Mouse (Mus musculus): Measurements from ENCODE around the gene Ralgapb. TPM values are rescaled to one million over a fixed set of nuclear protein-coding genes. Genes with fewer than 3 reads are reported as not detected.

Gene Ralgapb
- polyA plus RNA-seq, 1 experiment from 2014 or later = 28.0 TPM

DNA sequence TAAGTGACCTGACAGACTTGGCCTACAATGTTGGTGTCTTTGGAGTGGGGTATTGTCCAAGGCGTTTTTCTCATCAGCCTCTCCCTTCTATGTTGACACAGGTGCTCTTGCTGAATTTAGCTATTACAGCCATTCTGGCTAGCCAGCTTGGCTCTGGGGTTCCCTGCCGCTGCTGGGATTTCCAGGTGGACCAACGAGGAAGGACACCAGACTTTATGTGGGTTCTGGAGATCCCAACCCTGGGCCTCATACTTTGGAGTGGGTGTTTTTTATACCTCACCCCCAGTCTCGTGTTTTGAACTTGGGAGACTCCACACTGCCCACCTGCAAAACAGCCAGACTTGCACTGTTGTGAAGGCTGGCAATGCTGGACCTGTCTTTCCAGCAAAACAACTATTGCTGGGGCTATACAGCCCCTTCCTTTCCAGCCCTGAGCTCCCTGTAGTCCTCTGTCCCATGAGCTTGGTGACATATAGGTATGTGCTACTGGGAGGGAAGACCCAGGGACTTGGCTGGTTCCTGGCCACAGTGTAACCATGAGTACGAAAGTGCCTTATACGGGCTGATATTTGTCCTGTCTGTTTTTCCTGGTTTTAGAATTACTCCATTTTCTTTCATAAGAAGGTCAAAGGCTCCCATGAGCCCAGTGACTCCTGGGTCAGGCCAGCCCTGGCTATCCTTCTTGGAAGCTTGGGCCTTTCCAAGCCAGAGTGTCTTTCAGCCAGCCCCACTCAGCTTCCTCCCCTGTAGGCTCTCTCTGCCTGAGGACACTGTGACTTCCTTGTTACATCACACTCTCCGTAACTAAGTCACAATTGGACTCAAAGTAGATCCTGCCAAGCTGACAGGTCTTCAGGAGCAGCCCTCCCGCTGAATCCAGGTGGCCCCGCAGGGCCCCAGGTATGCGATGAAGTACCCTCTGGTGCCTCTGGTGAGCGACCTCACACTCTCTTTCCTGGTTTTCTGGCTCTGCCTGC, 92.5 kb downstream of the Ralgapb start, which contains the start of gene Adig:
Gene Adig (plus strand): TSS at position 777 of the 977 bp plus-strand sequence.
- 79% methylated on average over 11 of the region's 11 CpGs for WGBS
- no peak for ATAC-seq (replicated peaks)
- H3K4me2 ChIP-seq = no peak within 1 kb of the TSS
- H3K27ac ChIP-seq = no peak within 1 kb of the TSS
- H3K27me3 ChIP-seq (replicated peaks) = no peaks in the 10 kb centered on the region
- H3K4me3 ChIP-seq = no peak within 1 kb of the TSS
- H3K4me1 ChIP-seq = no peaks in the 10 kb centered on the region
- no peaks in the 10 kb centered on the region; the same call in 1 of the 2 replicates for H3K36me3 ChIP-seq (replicated peaks)
- no peak within 1 kb of the TSS for H3K9ac ChIP-seq
- no peaks in the 10 kb centered on the region for H3K9me3 ChIP-seq

DNA sequence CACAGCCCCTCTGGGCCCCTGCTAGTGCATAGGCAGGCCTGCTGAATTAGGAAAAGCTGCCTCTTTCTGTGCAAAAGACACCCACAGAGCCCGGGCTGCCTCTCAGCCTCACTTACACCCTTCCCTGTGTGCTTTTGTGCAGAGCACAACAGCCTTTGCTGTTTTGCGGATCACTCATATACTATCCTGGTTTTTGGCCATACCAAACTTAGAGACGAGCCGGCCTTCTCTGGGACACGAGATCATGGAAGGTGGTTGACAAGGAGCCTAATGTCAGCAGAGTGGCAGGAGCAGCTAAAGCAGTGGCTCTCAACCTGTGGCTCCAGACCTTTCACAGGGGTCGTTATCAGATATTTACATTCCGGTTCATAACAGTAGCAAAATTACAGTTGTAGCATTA, 93.6 kb downstream of the Ralgapb start:
- WGBS = 83% methylated on average over 7 of the region's 7 CpGs

DNA sequence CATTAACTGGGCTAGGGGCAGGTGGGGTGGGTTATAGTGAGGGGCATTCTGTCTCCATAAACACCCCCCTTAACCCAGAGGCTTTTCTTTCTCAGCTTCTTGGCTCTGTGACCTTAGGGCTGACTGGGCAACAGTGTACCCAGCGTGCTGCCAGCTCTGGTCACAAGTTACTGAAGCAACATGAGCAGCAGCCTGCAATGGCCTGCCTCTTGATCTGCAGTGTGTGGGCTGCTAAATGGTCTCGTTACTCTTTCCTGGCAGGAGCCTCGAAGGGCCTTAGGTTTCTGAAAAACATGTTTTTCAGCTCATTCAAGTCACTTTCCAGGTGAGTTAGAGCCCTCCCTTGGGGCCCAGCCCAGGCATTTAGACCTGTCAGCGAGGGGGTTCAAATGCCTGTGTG, 94.0 kb downstream of the Ralgapb start:
- no peak overlapping the region for H3K4me3 ChIP-seq
- H3K27ac ChIP-seq = no peak overlapping the region
- no peak for ATAC-seq (replicated peaks)
- 83% methylated on average over 4 of the region's 4 CpGs for WGBS
- H3K27me3 ChIP-seq (replicated peaks) = no peaks in the 10 kb centered on the region
- no peaks in the 10 kb centered on the region for H3K9me3 ChIP-seq
- no peaks in the 10 kb centered on the region for H3K4me1 ChIP-seq
- no peak overlapping the region for H3K4me2 ChIP-seq
- no peak overlapping the region for H3K9ac ChIP-seq
- H3K36me3 ChIP-seq (replicated peaks) = no peaks in the 10 kb centered on the region

More for the DNA sequence above, 93.6 kb downstream of the Ralgapb start:
- no peaks in the 10 kb centered on the region for H3K4me1 ChIP-seq
- no peaks in the 10 kb centered on the region for H3K9me3 ChIP-seq
- H3K4me2 ChIP-seq = no peak overlapping the region
- ATAC-seq (replicated peaks) = no peak
- H3K27ac ChIP-seq = no peak overlapping the region
- no peaks in the 10 kb centered on the region for H3K36me3 ChIP-seq (replicated peaks)
- H3K27me3 ChIP-seq (replicated peaks) = no peaks in the 10 kb centered on the region
- H3K4me3 ChIP-seq = no peak overlapping the region
- no peak overlapping the region for H3K9ac ChIP-seq

DNA sequence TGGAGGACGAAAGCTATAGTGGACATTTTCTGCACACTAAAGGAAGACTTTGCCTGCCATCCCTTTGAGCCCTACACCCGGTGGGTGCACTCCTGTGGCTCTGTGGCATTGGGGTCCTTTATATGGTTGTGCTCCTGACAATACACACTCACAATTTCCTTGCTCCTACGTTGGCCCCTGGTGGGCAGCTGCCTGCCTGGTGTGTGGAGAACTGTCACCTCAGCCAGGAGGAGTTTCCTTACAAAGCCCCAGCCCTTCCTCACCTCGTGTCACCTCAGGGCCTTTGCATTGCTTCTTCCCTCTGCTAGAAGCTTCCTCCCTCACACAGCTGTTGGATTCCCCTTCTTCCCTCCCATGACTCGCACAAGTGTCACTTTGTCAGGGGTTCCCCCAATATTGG, 96.8 kb downstream of the Ralgapb start:
- Histone ChIP-seq H3K4me2 (no peak overlapping the region), H3K4me1 (no peaks in the 10 kb centered on the region), H3K4me3 (no peak overlapping the region), H3K9me3 (no peaks in the 10 kb centered on the region), H3K9ac (no peak overlapping the region), H3K27ac (no peak overlapping the region), H3K36me3 (replicated peaks) (no peaks in the 10 kb centered on the region), H3K27me3 (replicated peaks) (no peaks in the 10 kb centered on the region)
- no peak for ATAC-seq (replicated peaks)
- 80% methylated on average over 5 of the region's 5 CpGs for WGBS

DNA sequence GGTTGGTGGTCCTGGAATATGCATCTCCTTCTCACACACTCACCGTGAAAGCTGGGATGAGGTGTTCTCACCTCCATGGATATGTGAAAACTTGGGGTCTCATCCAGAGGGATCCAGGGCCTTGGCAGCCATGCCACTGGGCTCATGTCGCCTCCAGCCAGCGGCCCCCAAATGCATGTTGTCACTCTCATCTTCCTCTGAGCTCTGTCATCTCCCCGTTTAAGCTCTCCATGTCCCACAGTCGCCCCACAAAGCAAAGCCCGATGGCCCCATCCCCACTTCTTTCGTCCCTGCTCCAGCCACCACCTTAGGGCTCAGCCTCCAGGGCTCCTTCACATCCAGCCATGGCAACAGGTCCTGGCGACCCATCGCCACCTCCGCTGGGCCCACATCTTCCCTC, 97.4 kb downstream of the Ralgapb start:
- no peak overlapping the region for H3K4me2 ChIP-seq
- no peaks in the 10 kb centered on the region for H3K9me3 ChIP-seq
- no peaks in the 10 kb centered on the region for H3K27me3 ChIP-seq (replicated peaks)
- WGBS = 95% methylated on average over 10 of the region's 10 CpGs
- H3K4me3 ChIP-seq = no peak overlapping the region
- no peak for ATAC-seq (replicated peaks)
- no peak overlapping the region for H3K27ac ChIP-seq
- no peaks in the 10 kb centered on the region for H3K36me3 ChIP-seq (replicated peaks)
- H3K4me1 ChIP-seq = no peaks in the 10 kb centered on the region
- H3K9ac ChIP-seq = no peak overlapping the region

DNA sequence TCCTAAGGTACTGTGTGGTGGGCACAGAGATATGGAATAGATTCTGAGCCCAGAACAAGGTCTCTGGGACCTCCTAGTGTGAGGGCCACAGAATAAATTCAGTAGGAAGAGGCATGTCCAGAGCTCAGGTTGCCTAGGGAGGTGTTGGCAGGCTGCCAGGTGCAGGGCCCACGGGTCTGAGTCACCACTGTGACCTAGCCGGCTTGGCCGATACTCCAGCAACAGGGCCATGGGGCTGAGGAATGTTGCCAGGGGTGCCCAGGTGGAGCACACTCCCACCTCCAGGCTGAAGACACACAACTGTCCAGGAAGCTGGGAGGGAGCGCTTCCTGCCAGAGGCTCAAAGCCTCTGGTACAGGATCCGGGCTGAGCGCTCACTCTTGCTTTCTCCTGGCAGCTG, 101.0 kb downstream of the Ralgapb start:
- WGBS = 73% methylated on average over 6 of the region's 6 CpGs
- H3K27ac ChIP-seq = no peak overlapping the region
- H3K9ac ChIP-seq = no peak overlapping the region
- H3K4me2 ChIP-seq = no peak overlapping the region
- H3K4me1 ChIP-seq = no peaks in the 10 kb centered on the region
- ATAC-seq (replicated peaks) = no peak
- H3K9me3 ChIP-seq = no peaks in the 10 kb centered on the region
- H3K36me3 ChIP-seq (replicated peaks) = no peaks in the 10 kb centered on the region
- no peaks in the 10 kb centered on the region for H3K27me3 ChIP-seq (replicated peaks)
- no peak overlapping the region for H3K4me3 ChIP-seq

DNA sequence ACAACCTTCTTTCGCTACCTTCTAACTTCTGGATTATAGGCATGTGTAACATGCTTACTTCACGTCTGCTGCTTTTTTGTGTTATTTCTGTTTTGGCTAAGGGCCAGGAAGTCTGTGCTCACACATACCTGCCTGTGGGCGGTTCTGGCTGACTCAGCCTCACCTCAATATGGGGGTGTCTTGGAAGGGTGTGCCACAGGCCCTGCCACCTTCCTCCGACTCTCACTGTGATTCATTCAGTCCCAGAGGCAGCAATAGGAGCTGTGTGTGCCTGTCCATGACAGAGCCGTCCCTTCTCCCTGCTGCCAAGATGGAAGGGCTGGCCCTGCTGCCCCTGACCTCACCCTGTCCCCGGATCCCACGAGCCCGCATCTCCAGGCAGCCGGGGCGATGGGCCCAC, 102.9 kb downstream of the Ralgapb start, which contains the start of gene Arhgap40:
Gene Arhgap40 (plus strand): TSS at position 269 of the 400 bp plus-strand sequence.
- no peak for ATAC-seq (replicated peaks)
- no peaks in the 10 kb centered on the region for H3K4me1 ChIP-seq
- H3K36me3 ChIP-seq (replicated peaks) = no peaks in the 10 kb centered on the region
- H3K9ac ChIP-seq = no peak within 1 kb of the TSS
- H3K9me3 ChIP-seq = no peaks in the 10 kb centered on the region
- H3K27ac ChIP-seq = no peak within 1 kb of the TSS
- WGBS = 85% methylated on average over 10 of the region's 10 CpGs
- no peak within 1 kb of the TSS for H3K4me3 ChIP-seq
- H3K4me2 ChIP-seq = no peak within 1 kb of the TSS
- H3K27me3 ChIP-seq (replicated peaks) = no peaks in the 10 kb centered on the region

DNA sequence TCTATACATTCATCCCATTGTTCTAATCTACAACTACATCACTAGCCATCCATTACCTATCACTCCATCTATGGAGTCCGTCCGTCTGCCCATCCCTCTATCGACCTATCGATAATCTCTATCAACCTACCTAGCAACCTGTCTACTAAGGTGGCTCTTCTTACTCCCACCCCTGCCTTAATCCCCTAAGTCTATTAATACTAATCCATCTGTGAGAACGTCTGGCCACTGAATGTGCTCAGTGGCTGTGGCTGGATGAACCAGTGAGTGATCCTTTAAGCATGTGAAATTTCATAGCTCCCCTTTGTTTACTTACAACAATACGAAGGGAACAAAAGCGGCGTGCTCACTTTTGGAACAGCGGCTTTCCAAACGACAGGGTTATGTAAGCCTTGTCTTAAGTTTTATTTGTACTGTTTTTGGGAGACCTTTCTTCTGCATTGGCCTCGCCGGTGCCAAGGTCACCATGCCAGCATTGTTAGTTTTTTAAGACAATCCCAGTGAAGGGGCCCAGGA, 104.2 kb downstream of the Ralgapb start:
- no peak overlapping the region for H3K27ac ChIP-seq
- ATAC-seq (replicated peaks) = no peak
- 64% methylated on average over 12 of the region's 12 CpGs for whole genome bisulfite sequencing

DNA sequence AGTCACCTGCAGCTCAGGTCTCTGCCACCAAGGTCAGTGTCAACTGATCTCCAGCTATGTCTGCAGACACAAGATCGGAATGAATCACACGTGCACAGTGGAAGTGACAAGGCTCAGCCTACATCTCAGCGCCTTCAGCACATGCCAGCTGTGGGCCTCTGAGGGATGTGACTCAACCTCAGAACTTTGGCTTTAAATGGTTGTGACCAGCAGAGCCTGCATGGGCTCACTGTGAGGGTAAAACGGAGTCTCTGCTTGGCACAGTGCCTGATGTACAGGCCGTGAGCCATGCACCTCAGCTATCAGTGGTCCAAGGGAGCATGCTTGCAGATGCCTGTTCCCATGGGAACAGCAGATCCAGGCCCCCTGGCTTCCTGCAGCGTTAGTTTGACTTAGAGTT, 108.9 kb downstream of the Ralgapb start:
- H3K27ac ChIP-seq = no peak overlapping the region
- WGBS = 57% methylated on average over 6 of the region's 6 CpGs
- H3K4me1 ChIP-seq = no peaks in the 10 kb centered on the region
- H3K4me2 ChIP-seq = no peak overlapping the region
- no peak overlapping the region for H3K9ac ChIP-seq
- H3K4me3 ChIP-seq = no peak overlapping the region
- no peaks in the 10 kb centered on the region for H3K27me3 ChIP-seq (replicated peaks)
- H3K36me3 ChIP-seq (replicated peaks) = no peaks in the 10 kb centered on the region
- ATAC-seq (replicated peaks) = no peak
- no peaks in the 10 kb centered on the region for H3K9me3 ChIP-seq

More for the DNA sequence above, 104.2 kb downstream of the Ralgapb start:
- no peak overlapping the region for H3K4me3 ChIP-seq
- no peaks in the 10 kb centered on the region for H3K27me3 ChIP-seq (replicated peaks)
- no peak overlapping the region for H3K4me2 ChIP-seq
- H3K9ac ChIP-seq = no peak overlapping the region
- H3K9me3 ChIP-seq = no peaks in the 10 kb centered on the region
- no peaks in the 10 kb centered on the region for H3K4me1 ChIP-seq
- H3K36me3 ChIP-seq (replicated peaks) = no peaks in the 10 kb centered on the region

DNA sequence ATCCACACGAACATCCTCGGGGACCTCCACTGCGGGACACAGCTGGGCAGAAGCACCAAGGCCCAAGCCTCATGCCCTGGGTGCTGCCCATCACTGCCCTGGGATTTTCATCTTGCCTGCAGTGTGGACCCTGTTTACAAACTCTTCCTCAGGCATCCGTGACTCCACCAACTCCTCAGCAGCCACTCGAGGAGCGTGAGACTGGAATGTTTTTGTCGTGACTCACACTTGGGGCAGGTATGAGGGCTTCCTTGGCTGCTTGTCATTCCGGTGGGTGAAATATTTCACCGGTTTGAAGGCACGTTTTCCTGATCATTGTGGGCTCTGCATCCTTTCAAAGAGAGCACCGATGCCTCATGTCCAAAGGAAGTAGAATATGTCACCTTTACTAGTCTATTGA, 109.4 kb downstream of the Ralgapb start:
- 82% methylated on average over 11 of the region's 11 CpGs for WGBS
- H3K9ac ChIP-seq = no peak overlapping the region
- no peak overlapping the region for H3K27ac ChIP-seq
- H3K27me3 ChIP-seq (replicated peaks) = no peaks in the 10 kb centered on the region
- H3K9me3 ChIP-seq = no peaks in the 10 kb centered on the region
- H3K36me3 ChIP-seq (replicated peaks) = no peaks in the 10 kb centered on the region
- no peaks in the 10 kb centered on the region for H3K4me1 ChIP-seq
- H3K4me2 ChIP-seq = no peak overlapping the region
- ATAC-seq (replicated peaks) = no peak
- no peak overlapping the region for H3K4me3 ChIP-seq

DNA sequence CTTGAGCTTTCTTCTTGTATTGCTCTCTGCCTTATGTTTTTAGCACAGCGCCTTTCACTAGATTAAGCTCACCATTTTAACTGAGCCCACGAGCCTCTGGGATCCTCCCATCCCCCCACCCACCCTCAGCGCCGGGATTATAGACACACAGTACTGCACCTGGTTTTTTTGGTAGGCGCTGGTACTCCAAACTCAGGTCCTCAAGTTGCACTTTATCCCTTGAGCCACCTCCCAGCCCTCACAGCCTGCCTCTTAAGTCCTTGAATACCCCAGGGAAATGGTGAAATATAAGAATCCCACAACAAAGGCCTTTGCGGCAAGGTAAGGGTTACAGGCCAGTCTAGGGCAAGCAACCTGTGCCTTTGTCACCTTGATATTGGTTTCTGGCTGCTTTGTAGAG, 110.2 kb downstream of the Ralgapb start:
- ATAC-seq (replicated peaks) = no peak
- H3K27ac ChIP-seq = no peak overlapping the region
- H3K4me2 ChIP-seq = no peak overlapping the region
- no peaks in the 10 kb centered on the region for H3K27me3 ChIP-seq (replicated peaks)
- H3K4me1 ChIP-seq = no peaks in the 10 kb centered on the region
- no peaks in the 10 kb centered on the region for H3K36me3 ChIP-seq (replicated peaks)
- H3K9me3 ChIP-seq = no peaks in the 10 kb centered on the region
- no peak overlapping the region for H3K9ac ChIP-seq
- H3K4me3 ChIP-seq = no peak overlapping the region
- WGBS = 78% methylated on average over 6 of the region's 6 CpGs

DNA sequence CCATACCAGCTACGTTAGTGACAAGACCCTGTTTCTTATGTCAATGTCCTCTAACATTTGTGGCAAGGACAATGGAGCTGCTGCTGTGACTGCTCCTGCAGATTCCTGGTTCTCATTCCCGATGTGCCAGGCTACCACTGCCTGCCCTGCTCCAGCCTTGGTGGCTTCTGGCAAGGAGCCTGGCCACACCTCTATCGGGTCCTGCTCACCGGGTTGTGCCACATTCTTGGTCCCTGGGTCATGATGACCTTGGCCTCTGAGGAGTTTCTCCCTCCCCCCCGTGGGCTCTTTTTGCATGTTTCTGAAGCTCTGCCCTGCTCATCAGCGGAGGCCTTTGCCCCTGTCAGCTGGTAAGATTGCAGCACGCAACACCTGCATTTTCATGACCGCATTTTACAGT, 113.4 kb downstream of the Ralgapb start:
- 77% methylated on average over 8 of the region's 8 CpGs for WGBS
- no peaks in the 10 kb centered on the region for H3K4me1 ChIP-seq
- H3K27ac ChIP-seq = no peak overlapping the region
- no peak overlapping the region for H3K9ac ChIP-seq
- no peak overlapping the region for H3K4me3 ChIP-seq
- no peaks in the 10 kb centered on the region for H3K36me3 ChIP-seq (replicated peaks)
- no peaks in the 10 kb centered on the region for H3K9me3 ChIP-seq
- H3K27me3 ChIP-seq (replicated peaks) = no peaks in the 10 kb centered on the region
- H3K4me2 ChIP-seq = no peak overlapping the region
- ATAC-seq (replicated peaks) = no peak
